8 mouse cellular contexts compared by ENCODE assay signal in the genomic region with DNA sequence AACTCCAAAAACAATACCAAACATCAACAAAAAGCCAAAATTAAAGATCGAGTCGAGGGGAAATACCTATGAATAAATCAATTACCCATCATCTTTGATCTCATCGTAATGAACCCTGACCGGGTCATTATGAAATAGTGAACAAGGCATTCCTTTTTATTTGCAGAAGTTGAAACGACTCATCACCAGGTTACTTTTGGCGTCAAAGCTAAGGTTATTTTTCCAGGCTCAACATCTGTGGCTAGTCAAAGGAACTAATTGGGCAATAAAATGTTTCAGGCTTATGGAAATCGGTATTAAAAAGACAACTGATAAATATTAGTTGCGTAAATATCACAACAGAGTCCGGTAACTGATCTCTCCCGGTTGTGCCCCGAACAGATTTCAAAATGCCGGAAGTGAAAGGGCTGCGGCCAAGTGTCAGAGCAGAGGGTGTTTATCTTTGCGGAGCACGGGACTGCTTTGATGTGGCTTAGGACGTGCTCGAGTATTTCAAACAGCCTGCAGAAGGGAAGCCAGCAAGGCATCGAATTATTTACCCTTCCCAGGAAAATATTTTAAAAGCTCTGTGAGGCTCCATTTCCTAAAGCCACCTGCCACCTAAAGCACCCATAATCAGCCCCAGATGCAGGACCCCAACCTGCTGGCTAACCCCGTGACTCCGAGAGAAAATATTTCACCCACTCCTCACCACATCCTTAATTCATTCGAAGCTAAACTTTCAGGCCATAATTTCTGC.
DNase-seq lines count a peak whose midpoint lies in the region; TF ChIP-seq lines count a peak whose summit lies in the region.

No protein-coding gene starts in this region.

- intact Hi-C loops in left cerebral cortex, postnatal 36 days (cut with DNase I): no loop called here

- WGBS in kidney, adult 2 months: 5% methylated on average over 21 of the region's 21 CpGs
- WGBS in lung, adult 2 months: 10% methylated on average over 21 of the region's 21 CpGs

- DNase-seq in adrenal gland, postnatal 10 days: peak; percentile 21
- no peak for DNase-seq in adrenal gland, adult 18-20 months (ENCODE audit: low spot score in 2 of 2)
- peak; percentile 2 for DNase-seq in ZHBTc4 (ENCODE audit: low read depth, low spot score)
- peak; percentile 31 for DNase-seq in kidney, adult 2 months
- DNase-seq in lung, adult 2 months: peak; percentile 17
- DNase-seq in c-Kit-positive CD71-positive TER-119-positive erythroid progenitor cells, embryonic 14.5 days (ENCODE audit: low spot score): no peak
- DNase-seq in left cerebral cortex, postnatal 36 days (ENCODE audit: low spot score in 2 of 2): no peak
- no peak for DNase-seq in cerebellum, postnatal 14 days

- H3K27me3 ChIP-seq in kidney, adult 2 months (replicated peaks; ENCODE audit: control insufficient read depth, insufficient read depth, low read length): no peaks in the 10 kb centered on the region

- no peak overlapping the region for H3K4me3 ChIP-seq in kidney, adult 2 months (ENCODE audit: insufficient read depth, low read depth, low read length)
- H3K4me3 ChIP-seq in lung, adult 2 months (replicated peaks; ENCODE audit: extremely low read depth, low read depth, low read length): no peak overlapping the region

- no peaks in the 10 kb centered on the region for H3K36me3 ChIP-seq in kidney, adult 2 months (ENCODE audit: control insufficient read depth, insufficient read depth, low read length)

- H3K27ac ChIP-seq in kidney, adult 2 months (ENCODE audit: insufficient read depth, low read depth, low read length): no peak overlapping the region

- no peak for TF ChIP-seq POLR2A in kidney, adult 2 months (IDR thresholded peaks at IDR 0.05; ENCODE audit: low read depth, low read length)
- TF ChIP-seq POLR2A in lung, adult 2 months (IDR thresholded peaks at IDR 0.05; ENCODE audit: borderline replicate concordance, extremely low read depth, low read depth, low read length): no peak

- no peak for TF ChIP-seq CTCF in kidney, adult 2 months (conservative IDR thresholded peaks at IDR 0.05; ENCODE audit: insufficient read depth, insufficient read length, low read depth, low read length)
- TF ChIP-seq CTCF in lung, adult 2 months (IDR thresholded peaks at IDR 0.05; ENCODE audit: insufficient read depth, low read length): no peak

- no peaks in the 10 kb centered on the region for H3K4me1 ChIP-seq in kidney, adult 2 months (ENCODE audit: control insufficient read depth, insufficient read depth, low read length)
- H3K4me1 ChIP-seq in lung, adult 2 months (ENCODE audit: control insufficient read depth, insufficient read depth, low read length): no peaks in the 10 kb centered on the region

Comparison
In these comparisons a context has a peak if more than half of its experiments do, and no peak if none do; other contexts are left out.
1. DNase-seq: peak in adrenal gland, postnatal 10 days (single experiment), ZHBTc4 (single experiment), kidney, adult 2 months (single experiment) and lung, adult 2 months (single experiment); none in adrenal gland, adult 18-20 months (0 of 2), c-Kit-positive CD71-positive TER-119-positive erythroid progenitor cells, embryonic 14.5 days (single experiment), left cerebral cortex, postnatal 36 days (0 of 2) and cerebellum, postnatal 14 days (0 of 2).